Mouse (Mus musculus) megakaryocyte, embryonic 14.5 days (primary cell): ENCODE measurements at regions not wholly inside any gene's neighbourhood (a gene's known extent, or its start where the extent isn't known, plus 50 kb on each side); places are given as distances from the start of the nearest gene placed in this dataset.

ENCODE experiments used
- H3K27me3 ChIP-seq: replicated peaks from 2 replicates; pipeline ENCODE3; 2012; ENCODE audit warnings: inconsistent platforms
- H3K36me3 ChIP-seq: replicated peaks from 2 replicates; pipeline ENCODE3; 2012; ENCODE audit warnings: low read length, inconsistent platforms, mixed read lengths
- H3K4me1 ChIP-seq: 2 replicates; pipeline ENCODE4 v1.6.1; 2012; ENCODE audit warnings: inconsistent platforms
- H3K4me3 ChIP-seq: replicated peaks from 2 replicates; pipeline ENCODE3; 2012; ENCODE audit warnings: moderate library complexity, mild to moderate bottlenecking, inconsistent platforms
- H3K9me3 ChIP-seq: 2 replicates; pipeline ENCODE4 v1.6.1; 2012; ENCODE audit warnings: inconsistent platforms
- FLI1 ChIP-seq: IDR thresholded peaks from 2 replicates; pipeline ENCODE4 v1.6.1; 2012; ENCODE audit warnings: low read length, inconsistent platforms, mixed read lengths
- GATA1 ChIP-seq: IDR thresholded peaks from 3 replicates; pipeline ENCODE4 v1.6.1; 2012; ENCODE audit warnings: mixed read lengths, low read length, inconsistent platforms, borderline replicate concordance

GRCm38 (mm10) chr4:33581766-33582525 lies 271.8 kb downstream of the Rngtt start:
- no peak for TF ChIP-seq FLI1
- TF ChIP-seq GATA1, result no peak
- Histone ChIP-seq H3K4me1 (peaks cover under 1% of the 10 kb centered on the region; the same call in 1 of the 2 replicates), H3K4me3 (no peak overlapping the region)

GRCm38 (mm10) chr4:33582986-33583720 lies 273.0 kb downstream of the Rngtt start:
- H3K4me3 ChIP-seq, result no peak overlapping the region
- H3K36me3 ChIP-seq, result no peaks in the 10 kb centered on the region
- TF ChIP-seq GATA1, result no peak
- no peak for TF ChIP-seq FLI1
- H3K9me3 ChIP-seq, result peaks cover 23% of the 10 kb centered on the region
- H3K27me3 ChIP-seq, result peaks cover 13% of the 10 kb centered on the region
- peaks cover 11% of the 10 kb centered on the region for H3K4me1 ChIP-seq

More at GRCm38 (mm10) chr4:33581766-33582525, 271.8 kb downstream of the Rngtt start:
- Histone ChIP-seq H3K27me3 (peaks cover 9% of the 10 kb centered on the region), H3K9me3 (peaks cover 35% of the 10 kb centered on the region), H3K36me3 (no peaks in the 10 kb centered on the region)

- Histone ChIP-seq H3K4me1 (peaks cover 15% of the 10 kb centered on the region), H3K9me3 (peaks cover 14% of the 10 kb centered on the region), H3K27me3 (peaks cover 18% of the 10 kb centered on the region), H3K4me3 (no peak overlapping the region), H3K36me3 (no peaks in the 10 kb centered on the region)
- TF ChIP-seq FLI1 (no peak), GATA1 (no peak)
Observed at GRCm38 (mm10) chr4:33583979-33584907, 274.1 kb downstream of the Rngtt start.

- Histone ChIP-seq H3K4me3 (no peak overlapping the region), H3K4me1 (peaks cover 15% of the 10 kb centered on the region), H3K9me3 (peaks cover 10% of the 10 kb centered on the region; the same call in 1 of the 2 replicates), H3K27me3 (peaks cover 21% of the 10 kb centered on the region), H3K36me3 (no peaks in the 10 kb centered on the region)
- TF ChIP-seq GATA1 (no peak), FLI1 (no peak)
Observed at GRCm38 (mm10) chr4:33585821-33586220, 275.7 kb downstream of the Rngtt start.

GRCm38 (mm10) chr4:33586290-33586614 lies 276.1 kb downstream of the Rngtt start:
- Histone ChIP-seq H3K4me3 (no peak overlapping the region), H3K4me1 (peaks cover 15% of the 10 kb centered on the region), H3K9me3 (peaks cover 10% of the 10 kb centered on the region; the same call in 1 of the 2 replicates), H3K36me3 (no peaks in the 10 kb centered on the region), H3K27me3 (peaks cover 21% of the 10 kb centered on the region)
- TF ChIP-seq GATA1 (no peak), FLI1 (no peak)

- TF ChIP-seq FLI1, result no peak
- no peak for TF ChIP-seq GATA1
- peak overlapping the region; percentile 23 for H3K4me3 ChIP-seq
- no peaks in the 10 kb centered on the region for H3K36me3 ChIP-seq
- H3K27me3 ChIP-seq, result peaks cover 20% of the 10 kb centered on the region
- H3K4me1 ChIP-seq, result peaks cover 15% of the 10 kb centered on the region
- H3K9me3 ChIP-seq, result peaks cover 9% of the 10 kb centered on the region; the same call in 1 of the 2 replicates
Observed at GRCm38 (mm10) chr4:33586615-33587451, 276.7 kb downstream of the Rngtt start.

GRCm38 (mm10) chr4:33587666-33588065 lies 277.6 kb downstream of the Rngtt start:
- H3K36me3 ChIP-seq, result no peaks in the 10 kb centered on the region
- peaks cover 18% of the 10 kb centered on the region for H3K27me3 ChIP-seq
- TF ChIP-seq GATA1 (no peak), FLI1 (no peak)
- no peak overlapping the region for H3K4me3 ChIP-seq
- peaks cover 15% of the 10 kb centered on the region for H3K4me1 ChIP-seq
- peaks cover 6% of the 10 kb centered on the region for H3K9me3 ChIP-seq

- no peak for TF ChIP-seq GATA1
- TF ChIP-seq FLI1, result no peak
- peaks cover 15% of the 10 kb centered on the region for H3K4me1 ChIP-seq
- no peaks in the 10 kb centered on the region for H3K36me3 ChIP-seq
Observed at GRCm38 (mm10) chr4:33588127-33588526, 278.0 kb downstream of the Rngtt start.

More at GRCm38 (mm10) chr4:33588127-33588526, 278.0 kb downstream of the Rngtt start:
- peaks cover 7% of the 10 kb centered on the region for H3K9me3 ChIP-seq
- peaks cover 18% of the 10 kb centered on the region for H3K27me3 ChIP-seq
- H3K4me3 ChIP-seq, result no peak overlapping the region
